In genomic region chr13:24605755-24606154, GRCm38 (mm10) we compare ENCODE assay signal across 13 mouse cellular contexts. TPM values are rescaled to one million over a fixed set of nuclear protein-coding genes. Genes with fewer than 3 reads are reported as not detected.
DNase-seq lines count a peak whose midpoint lies in the region; ATAC-seq and TF ChIP-seq lines count a peak whose summit lies in the region.
"Had no signal": no experiment of that assay in that cellular context is flagged by ENCODE, and none has a peak within 500 bp of the region (broad histone marks: within the 10 kb centered on the region; RNA-seq: fewer than 3 reads in every experiment).

No protein-coding gene starts in this region.

- peak overlapping the region; percentile 60; the same call in 1 of the 2 replicates for H3K9ac ChIP-seq in neural tube, embryonic 13.5 days
- H3K9ac ChIP-seq in neural tube, embryonic 15.5 days (replicated peaks), result no peak overlapping the region
- H3K9ac ChIP-seq in forebrain, embryonic 12.5 days, result no peak overlapping the region
- H3K9ac ChIP-seq in hindbrain, postnatal 0 days (replicated peaks; ENCODE audit: low read length), result no peak overlapping the region
- no peak overlapping the region for H3K9ac ChIP-seq in midbrain, embryonic 16.5 days (ENCODE audit: low read depth, low read length)
- H3K9ac ChIP-seq in kidney, embryonic 14.5 days (ENCODE audit: low read depth, low read length), result no peak overlapping the region

- H3K36me3 ChIP-seq in neural tube, embryonic 13.5 days, result no peaks in the 10 kb centered on the region
- no peaks in the 10 kb centered on the region for H3K36me3 ChIP-seq in neural tube, embryonic 15.5 days
- no peaks in the 10 kb centered on the region for H3K36me3 ChIP-seq in forebrain, embryonic 12.5 days (replicated peaks)
- no peaks in the 10 kb centered on the region for H3K36me3 ChIP-seq in hindbrain, postnatal 0 days (ENCODE audit: insufficient read depth, low read length)
- H3K36me3 ChIP-seq in midbrain, embryonic 16.5 days (ENCODE audit: control insufficient read depth, insufficient read depth, low read length), result no peaks in the 10 kb centered on the region
- H3K36me3 ChIP-seq in kidney, embryonic 14.5 days (ENCODE audit: control insufficient read depth, insufficient read depth, low read length), result no peaks in the 10 kb centered on the region
- H3K36me3 ChIP-seq: limb, embryonic 12.5 days had no signal

- peaks cover 27% of the 10 kb centered on the region for H3K4me1 ChIP-seq in neural tube, embryonic 13.5 days (replicated peaks)
- peaks cover 22% of the 10 kb centered on the region for H3K4me1 ChIP-seq in neural tube, embryonic 15.5 days
- H3K4me1 ChIP-seq in forebrain, embryonic 12.5 days, result peaks cover 29% of the 10 kb centered on the region
- H3K4me1 ChIP-seq in hindbrain, postnatal 0 days (ENCODE audit: insufficient read depth, low read length), result 0 out of 2 replicates have a peak, but pooled peaks cover 8% of the 10 kb centered on the region
- peaks cover 7% of the 10 kb centered on the region for H3K4me1 ChIP-seq in midbrain, embryonic 16.5 days (ENCODE audit: control insufficient read depth, insufficient read depth, low read length)
- peaks cover 21% of the 10 kb centered on the region for H3K4me1 ChIP-seq in kidney, embryonic 14.5 days (ENCODE audit: control insufficient read depth, insufficient read depth, low read length)

- no peaks in the 10 kb centered on the region for H3K9me3 ChIP-seq in neural tube, embryonic 13.5 days
- H3K9me3 ChIP-seq in neural tube, embryonic 15.5 days (replicated peaks), result no peaks in the 10 kb centered on the region
- no peaks in the 10 kb centered on the region for H3K9me3 ChIP-seq in forebrain, embryonic 12.5 days
- no peaks in the 10 kb centered on the region for H3K9me3 ChIP-seq in hindbrain, postnatal 0 days (ENCODE audit: low read length)
- no peaks in the 10 kb centered on the region for H3K9me3 ChIP-seq in midbrain, embryonic 16.5 days (replicated peaks; ENCODE audit: control insufficient read depth, low read length, poor library complexity, severe bottlenecking)
- H3K9me3 ChIP-seq in kidney, embryonic 14.5 days (ENCODE audit: control insufficient read depth, low read length), result no peaks in the 10 kb centered on the region
- H3K9me3 ChIP-seq: limb, embryonic 12.5 days had no signal

- no peaks in the 10 kb centered on the region for H3K27me3 ChIP-seq in neural tube, embryonic 13.5 days
- no peaks in the 10 kb centered on the region for H3K27me3 ChIP-seq in neural tube, embryonic 15.5 days (replicated peaks)
- H3K27me3 ChIP-seq in forebrain, embryonic 12.5 days, result peaks cover 3% of the 10 kb centered on the region
- H3K27me3 ChIP-seq in hindbrain, postnatal 0 days (ENCODE audit: insufficient read depth, low read length), result no peaks in the 10 kb centered on the region
- H3K27me3 ChIP-seq in midbrain, embryonic 16.5 days (ENCODE audit: control insufficient read depth, insufficient read depth, low read depth, low read length), result no peaks in the 10 kb centered on the region
- no peaks in the 10 kb centered on the region for H3K27me3 ChIP-seq in kidney, embryonic 14.5 days (ENCODE audit: control insufficient read depth, insufficient read depth, low read length)

- H3K27ac ChIP-seq in neural tube, embryonic 13.5 days (replicated peaks), result peak overlapping the region; percentile 38
- no peak overlapping the region for H3K27ac ChIP-seq in neural tube, embryonic 15.5 days (replicated peaks)
- peak overlapping the region; percentile 74 for H3K27ac ChIP-seq in forebrain, embryonic 12.5 days
- H3K27ac ChIP-seq in hindbrain, postnatal 0 days, result no peak overlapping the region
- H3K27ac ChIP-seq in midbrain, embryonic 16.5 days (ENCODE audit: low read length), result peak overlapping the region; percentile 41; the same call in 1 of the 2 replicates
- no peak overlapping the region for H3K27ac ChIP-seq in kidney, embryonic 14.5 days (ENCODE audit: low read depth, low read length)
- H3K27ac ChIP-seq: limb, embryonic 12.5 days had no signal

- DNase-seq in hindbrain, postnatal 0 days (ENCODE audit: low spot score), result peak; percentile 27
- no peak for DNase-seq in cerebellum, adult 9-10 months
- DNase-seq in kidney, postnatal 4 days, result no peak
- DNase-seq: kidney, postnatal 25 days; right cerebral cortex, postnatal 14 days had no signal

- H3K4me2 ChIP-seq in neural tube, embryonic 13.5 days, result no peak overlapping the region
- H3K4me2 ChIP-seq in neural tube, embryonic 15.5 days, result no peak overlapping the region
- H3K4me2 ChIP-seq in forebrain, embryonic 12.5 days, result no peak overlapping the region
- H3K4me2 ChIP-seq in hindbrain, postnatal 0 days (ENCODE audit: low read depth, low read length), result no peak overlapping the region
- H3K4me2 ChIP-seq in midbrain, embryonic 16.5 days (ENCODE audit: low read length), result no peak overlapping the region
- no peak overlapping the region for H3K4me2 ChIP-seq in kidney, embryonic 14.5 days (replicated peaks; ENCODE audit: low read depth, low read length)

- WGBS in neural tube, embryonic 13.5 days, result 59% methylated on average over 5 of the region's 5 CpGs
- WGBS in neural tube, embryonic 15.5 days, result 60% methylated on average over 5 of the region's 5 CpGs
- 36% methylated on average over 5 of the region's 5 CpGs for WGBS in forebrain, embryonic 12.5 days
- 51% methylated on average over 5 of the region's 5 CpGs for WGBS in hindbrain, postnatal 0 days
- WGBS in midbrain, embryonic 16.5 days, result 36% methylated on average over 5 of the region's 5 CpGs
- 63% methylated on average over 5 of the region's 5 CpGs for WGBS in kidney, embryonic 14.5 days

- TF ChIP-seq CTCF in hindbrain, postnatal 0 days (IDR thresholded peaks at IDR 0.05; ENCODE audit: low read depth), result no peak

- no peak overlapping the region for H3K4me3 ChIP-seq in neural tube, embryonic 13.5 days
- H3K4me3 ChIP-seq in neural tube, embryonic 15.5 days (replicated peaks), result no peak overlapping the region
- no peak overlapping the region for H3K4me3 ChIP-seq in forebrain, embryonic 12.5 days (replicated peaks)
- no peak overlapping the region for H3K4me3 ChIP-seq in hindbrain, postnatal 0 days (ENCODE audit: low read length)
- no peak overlapping the region for H3K4me3 ChIP-seq in midbrain, embryonic 16.5 days (ENCODE audit: low read depth, low read length)
- H3K4me3 ChIP-seq in kidney, embryonic 14.5 days (ENCODE audit: low read length), result no peak overlapping the region
- H3K4me3 ChIP-seq: myocyte had no signal

- 0 out of 2 replicates have a peak, but pooled peaks have one; percentile 20 for ATAC-seq in neural tube, embryonic 13.5 days (ENCODE audit: low read depth)
- no peak for ATAC-seq in neural tube, embryonic 15.5 days (ENCODE audit: low FRiP score)
- ATAC-seq in forebrain, embryonic 12.5 days (ENCODE audit: low FRiP score), result no peak
- ATAC-seq in hindbrain, postnatal 0 days, result peak; percentile 73
- ATAC-seq in midbrain, embryonic 16.5 days, result 0 out of 2 replicates have a peak, but pooled peaks have one; percentile 37
- no peak for ATAC-seq in kidney, embryonic 14.5 days (ENCODE audit: low FRiP score, low TSS enrichment)
- ATAC-seq: activated CD4-positive, CD25-positive, alpha-beta regulatory T cell, adult 4 months had no signal

RNA-seq across cellular contexts. Expression of gene Ripor2, which starts 23.8 kb away (rescaled TPM):
- polyA plus RNA-seq in neural tube, embryonic 13.5 days (2015; fragmentation: Nextera tagmentation; extraction: Ambion mirVana), result 20.7 and 21.7 TPM in 2 replicates
- 21.3 and 24.0 TPM in 2 replicates for polyA plus RNA-seq in neural tube, embryonic 15.5 days (2015; fragmentation: Nextera tagmentation; extraction: Ambion mirVana)
- polyA plus RNA-seq in forebrain, embryonic 12.5 days (2016; fragmentation: Nextera tagmentation; extraction: Ambion mirVana), result 16.6 and 17.8 TPM in 2 replicates
- 32.9 and 34.8 TPM in 2 replicates for total RNA-seq in hindbrain, postnatal 0 days (2014; rRNA removed)
- polyA plus RNA-seq in hindbrain, postnatal 0 days (2015; fragmentation: Nextera tagmentation; extraction: Ambion mirVana), result 12.5 and 13.1 TPM in 2 replicates
- 31.8 and 33.8 TPM in 2 replicates for polyA plus RNA-seq in midbrain, embryonic 16.5 days (2015; fragmentation: Nextera tagmentation; extraction: Ambion mirVana)
- polyA plus RNA-seq in kidney, embryonic 14.5 days (2014; fragmentation: Nextera tagmentation; extraction: Ambion mirVana), result 2.4 and 3.1 TPM in 2 replicates

Comparison
In these comparisons a context has a peak if more than half of its experiments do, and no peak if none do; other contexts are left out.
1. ATAC-seq: peak in neural tube, embryonic 13.5 days (single experiment), hindbrain, postnatal 0 days (single experiment) and midbrain, embryonic 16.5 days (single experiment); none in neural tube, embryonic 15.5 days (single experiment), forebrain, embryonic 12.5 days (single experiment) and kidney, embryonic 14.5 days (single experiment).
2. H3K27ac ChIP-seq: peak in neural tube, embryonic 13.5 days (single experiment), forebrain, embryonic 12.5 days (single experiment) and midbrain, embryonic 16.5 days (single experiment); none in neural tube, embryonic 15.5 days (single experiment), hindbrain, postnatal 0 days (single experiment) and kidney, embryonic 14.5 days (single experiment).